Mouse (Mus musculus) CD4-positive, CD25-positive, alpha-beta regulatory T cell, adult 4 months (primary cell): ENCODE data around the gene Itga9. TPM values are rescaled to one million over a fixed set of nuclear protein-coding genes. Genes with fewer than 3 reads are reported as not detected.

Source experiments
- ATAC-seq: one replicate; pipeline ENCODE4 v1.8.0; 2017
- polyA plus RNA-seq, 2 experiments: library from polyadenylated mRNA; unstranded; fragments of 100-300 nt; shearing (Covaris generic); gene quantifications; one replicate each; pipeline ENCODE4 v1.2.1; 2017

Itga9 gene
- polyA plus RNA-seq, 2 experiments from 2014 or later = 0.41 to 1.0 TPM

DNA sequence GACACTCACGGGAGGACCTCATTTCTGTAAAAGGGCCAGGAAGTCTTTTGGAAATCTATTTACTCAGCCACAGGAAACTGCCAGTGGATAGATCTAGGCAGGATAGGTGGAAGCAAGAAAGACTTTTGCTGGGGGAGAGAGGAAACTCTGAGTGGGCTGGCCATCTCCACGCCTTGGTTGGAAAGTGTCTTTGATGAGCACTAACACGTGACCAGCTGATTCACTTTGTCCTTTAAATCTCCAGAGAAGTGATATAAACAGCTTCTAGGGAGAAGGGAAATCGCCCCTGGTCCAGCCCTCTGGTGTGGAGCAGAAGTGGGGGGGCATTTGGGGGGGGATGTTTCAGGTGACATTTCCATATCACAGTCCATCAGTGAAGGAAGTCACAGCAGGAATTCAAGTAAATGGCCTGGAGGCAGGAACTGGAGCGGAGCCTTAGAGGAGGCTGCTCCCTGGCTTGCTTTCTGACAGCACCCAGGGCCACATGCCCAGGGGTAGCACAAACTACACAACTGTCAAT, 124.4 kb downstream of the Itga9 start:
- no peak for ATAC-seq

DNA sequence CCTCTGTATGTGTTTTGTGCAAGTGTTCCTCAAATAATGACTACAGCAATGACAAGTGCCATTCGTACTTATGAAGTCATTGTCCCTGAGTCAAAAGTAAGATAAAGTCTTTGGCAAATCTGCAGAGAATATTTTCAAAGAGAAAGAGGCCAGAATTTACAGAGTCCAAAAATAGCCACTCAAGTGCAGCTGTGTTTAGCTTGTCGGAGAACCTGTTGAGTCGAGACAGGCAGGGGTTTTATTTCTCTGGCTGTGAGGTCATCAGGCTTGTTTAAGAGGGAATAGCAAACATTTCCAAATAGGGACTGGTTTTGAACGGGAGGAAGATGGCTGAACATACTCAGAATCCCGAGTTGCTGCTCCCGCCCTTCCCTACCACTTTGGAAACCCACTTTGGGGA, 125.2 kb downstream of the Itga9 start:
- ATAC-seq = no peak

DNA sequence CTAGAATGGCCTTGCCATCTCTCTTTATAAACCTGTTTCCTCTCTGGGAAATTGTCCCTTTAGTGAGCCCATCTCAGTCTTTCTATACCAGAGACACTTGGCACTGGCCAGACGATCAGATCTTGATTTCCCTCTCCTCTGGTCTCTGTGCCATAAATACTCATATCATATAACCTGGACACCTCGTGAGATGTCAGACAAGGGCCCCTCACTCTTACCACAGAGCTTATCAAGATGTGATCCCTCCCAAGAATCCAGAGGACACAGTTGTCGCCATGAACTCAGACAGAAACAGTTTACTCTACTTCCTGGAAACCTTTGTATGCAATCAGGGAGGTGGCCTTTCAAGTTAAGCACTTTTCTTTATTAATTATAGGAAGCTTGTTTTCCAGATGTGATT, 127.1 kb downstream of the Itga9 start:
- ATAC-seq = no peak

DNA sequence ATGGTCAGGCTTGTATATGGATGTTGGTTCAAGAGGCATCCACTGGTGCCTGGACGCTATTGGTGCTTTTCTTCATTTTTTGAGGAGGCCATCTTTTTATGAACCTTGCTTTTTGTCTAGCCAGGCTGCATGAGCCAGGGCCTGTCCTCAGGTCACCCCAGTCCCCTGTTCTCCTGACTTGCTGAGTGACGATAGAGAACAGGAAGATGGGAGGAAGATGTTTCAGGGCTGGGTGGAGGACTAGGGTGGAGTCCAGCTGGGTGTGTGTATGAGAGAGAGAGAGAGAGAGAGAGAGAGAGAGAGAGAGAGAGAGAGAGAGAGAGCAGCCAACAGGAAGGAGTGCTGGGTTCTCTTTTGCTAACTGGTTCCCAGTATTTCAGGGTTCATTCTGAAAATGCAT, 130.6 kb downstream of the Itga9 start:
- no peak for ATAC-seq

DNA sequence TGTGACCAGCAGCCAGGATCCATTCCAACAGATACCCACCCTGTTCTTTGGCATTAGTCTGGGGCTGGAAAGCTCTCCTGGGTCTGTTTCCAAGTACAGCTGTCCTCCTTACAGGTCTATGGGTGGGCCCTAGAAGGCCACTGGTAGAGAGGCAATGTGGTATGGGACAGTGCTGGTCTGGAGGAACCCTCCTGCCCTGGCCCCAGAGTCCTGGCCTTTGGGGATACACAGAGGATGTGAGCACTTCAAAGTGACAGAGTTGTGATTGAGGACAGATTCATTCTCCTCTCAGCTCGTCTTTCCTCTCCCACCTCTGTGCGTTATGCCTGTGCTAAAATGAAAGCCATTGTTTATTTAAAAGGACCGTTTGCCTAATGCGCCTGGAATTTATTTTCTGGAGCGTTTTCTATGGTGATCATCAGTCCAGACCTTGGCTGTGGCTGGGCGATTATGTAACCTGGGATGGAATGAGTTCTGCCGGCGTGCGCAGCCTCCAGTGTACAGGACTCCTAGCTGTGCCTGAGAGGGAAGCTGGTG, 131.2 kb downstream of the Itga9 start:
- ATAC-seq = no peak

- ATAC-seq = no peak
These were observed 131.8 kb downstream of the Itga9 start for GRCm38 (mm10) chr9:118738311-118738710.

- no peak for ATAC-seq
These were observed 132.6 kb downstream of the Itga9 start for GRCm38 (mm10) chr9:118739071-118739470.

GRCm38 (mm10) chr9:118739659-118740058, 133.2 kb downstream of the Itga9 start:
- ATAC-seq = no peak

GRCm38 (mm10) chr9:118741268-118741667, 134.8 kb downstream of the Itga9 start:
- ATAC-seq = no peak

DNA sequence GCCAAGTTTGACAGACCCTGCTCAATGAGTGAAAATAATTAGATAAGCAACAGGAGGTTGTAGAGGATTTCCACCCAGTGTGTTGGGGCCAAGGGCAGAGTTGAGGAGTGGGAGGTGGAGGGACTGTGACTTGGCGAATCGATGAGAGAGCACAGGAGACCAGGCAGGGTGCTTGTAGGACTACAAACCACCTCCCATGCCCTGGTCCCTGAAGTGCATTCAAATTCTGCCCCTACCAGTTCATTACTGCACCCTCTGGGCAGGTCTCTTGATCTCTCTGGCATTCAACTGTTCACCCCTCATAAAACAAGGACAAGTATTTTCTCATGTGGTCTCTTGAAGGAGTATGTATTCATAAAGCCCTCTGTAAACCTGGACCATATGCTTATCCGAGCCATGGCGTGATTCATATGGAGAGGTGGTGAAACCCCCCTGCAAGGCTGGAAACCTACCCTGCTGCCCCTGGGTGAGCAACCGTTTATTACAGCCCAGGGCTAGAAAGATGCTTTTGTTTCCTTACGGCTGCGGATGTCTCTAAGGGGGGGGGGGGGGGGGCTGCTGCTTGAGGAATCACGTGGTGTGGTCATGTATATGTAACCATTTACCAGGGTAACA, 143.0 kb downstream of the Itga9 start:
- no peak for ATAC-seq

DNA sequence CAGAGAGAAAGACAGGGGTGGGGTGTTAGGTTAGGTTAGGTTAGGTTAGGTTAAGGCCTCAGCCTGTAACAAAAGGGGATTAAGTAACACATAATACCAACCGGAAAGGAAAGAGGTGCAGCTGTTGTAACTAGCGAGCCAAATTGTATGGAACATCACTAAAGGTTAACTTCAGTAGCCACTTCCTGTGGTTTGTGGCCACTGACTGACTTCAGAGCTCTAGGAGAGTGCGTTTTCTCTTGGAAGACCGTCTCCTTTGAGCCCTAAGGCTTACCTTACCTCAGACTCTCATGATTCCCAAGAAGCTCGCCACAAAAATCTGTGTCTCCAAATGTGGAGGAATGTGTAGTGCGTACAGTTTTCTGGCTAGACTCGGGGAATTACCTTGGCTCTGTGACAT, 144.3 kb downstream of the Itga9 start:
- peak; percentile 89 for ATAC-seq

DNA sequence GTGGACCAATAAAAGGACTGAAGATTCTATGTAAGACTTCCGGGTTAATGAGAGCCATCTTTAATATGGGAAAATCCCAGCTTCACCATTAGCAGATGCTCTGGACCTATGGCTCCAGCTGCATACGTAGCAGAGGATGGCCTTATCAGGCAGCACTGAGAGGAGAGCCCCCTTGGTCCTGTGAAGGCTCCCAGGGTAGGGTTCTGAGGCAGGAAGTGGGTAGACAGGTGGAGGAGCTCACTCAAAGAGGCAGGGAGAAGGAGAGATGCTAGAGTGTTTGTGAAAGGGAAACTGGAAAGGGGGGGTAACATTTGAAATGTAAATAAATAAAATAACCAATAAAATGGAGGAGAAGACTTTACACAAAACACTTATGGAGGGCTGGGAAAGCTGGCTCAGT, 145.9 kb downstream of the Itga9 start:
- ATAC-seq = peak; percentile 53

DNA sequence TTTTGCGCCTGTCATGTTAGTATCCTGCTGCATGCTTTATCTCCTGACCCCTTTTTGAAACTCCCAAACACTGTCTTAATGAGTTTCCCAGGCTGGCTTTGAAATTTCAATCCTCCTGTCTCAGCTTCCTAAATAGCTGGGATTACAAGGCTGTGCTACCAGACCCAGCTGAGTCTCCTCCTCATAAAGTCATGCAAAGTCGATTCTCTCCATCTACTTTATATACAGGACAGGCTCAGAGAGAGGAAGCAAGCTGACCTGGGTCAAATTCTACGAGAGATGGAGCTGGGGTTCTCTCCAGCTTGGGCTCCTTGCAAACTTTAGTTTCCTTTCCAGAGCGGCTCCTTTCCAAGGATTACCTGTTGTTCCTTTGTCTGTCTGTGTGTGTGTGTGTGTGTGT, 153.0 kb downstream of the Itga9 start:
- ATAC-seq = no peak

DNA sequence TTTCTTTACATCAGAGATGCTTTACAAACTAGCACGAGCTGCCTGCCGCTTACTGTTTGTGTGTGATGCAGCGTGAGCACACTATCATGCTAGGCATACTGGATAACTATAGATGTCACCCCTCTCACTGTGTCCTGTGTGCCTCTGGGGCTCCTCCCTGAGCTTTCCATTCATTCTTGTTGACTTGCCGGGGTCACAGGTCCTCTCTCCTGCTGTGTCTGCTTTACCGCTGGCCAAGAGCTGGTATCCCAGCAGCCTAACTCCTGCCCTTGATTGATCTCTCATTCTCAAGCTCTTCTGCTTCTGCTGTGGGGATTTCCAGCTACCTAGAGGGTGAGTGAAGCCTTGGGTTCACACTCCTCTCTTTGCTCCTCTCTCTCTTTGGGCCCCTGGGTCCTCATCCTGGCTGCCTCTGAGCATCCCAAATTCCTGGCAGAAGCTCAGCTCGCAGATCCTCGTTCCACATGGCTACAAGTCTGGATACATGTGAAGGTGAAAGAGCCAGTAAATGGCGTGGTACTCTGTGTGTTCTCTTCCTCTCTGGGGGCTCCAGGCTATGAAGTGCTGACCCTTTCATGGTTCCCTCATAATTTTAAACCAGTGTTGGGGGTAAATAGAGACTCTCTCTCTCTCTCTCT, 155.6 kb downstream of the Itga9 start:
- ATAC-seq = no peak

DNA sequence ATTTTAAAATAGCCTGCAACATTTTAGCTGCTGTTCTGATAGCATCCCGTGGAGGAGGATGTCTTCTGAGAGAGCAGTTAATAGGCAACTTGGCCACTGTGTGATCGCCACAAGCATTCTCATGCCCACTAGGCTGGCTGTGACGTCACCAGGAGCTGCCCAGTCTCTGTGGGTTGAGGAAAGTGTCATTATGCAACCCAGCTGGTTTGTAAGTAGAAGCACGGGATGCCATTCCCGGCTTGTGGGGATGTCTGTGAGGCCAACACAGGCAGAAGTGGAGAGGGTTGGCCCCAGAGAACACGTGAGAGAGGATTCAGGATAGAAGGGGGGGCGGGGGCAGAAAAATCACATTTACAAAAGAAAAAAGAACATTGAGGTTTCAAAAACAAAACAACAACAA, 156.3 kb downstream of the Itga9 start:
- no peak for ATAC-seq

DNA sequence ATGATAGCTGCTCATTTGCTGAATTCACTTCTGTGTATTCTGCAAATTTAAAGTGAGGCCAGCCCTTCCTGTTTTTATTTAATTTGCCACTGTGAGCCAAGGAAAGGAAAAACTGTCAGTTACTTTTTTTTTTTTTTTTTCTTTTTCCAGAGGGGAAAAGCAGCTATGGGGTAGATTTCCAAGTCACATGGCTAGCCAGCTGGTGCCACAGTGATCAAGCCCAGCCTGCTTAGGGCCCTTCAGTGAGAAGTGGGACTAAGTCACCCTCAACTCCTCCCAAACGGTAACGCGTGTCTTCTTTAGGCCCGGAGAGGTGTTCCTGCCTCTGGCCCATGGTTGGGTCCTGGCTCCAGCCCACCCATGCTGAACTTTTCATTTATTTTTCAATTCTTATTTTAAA, 156.7 kb downstream of the Itga9 start:
- no peak for ATAC-seq

DNA sequence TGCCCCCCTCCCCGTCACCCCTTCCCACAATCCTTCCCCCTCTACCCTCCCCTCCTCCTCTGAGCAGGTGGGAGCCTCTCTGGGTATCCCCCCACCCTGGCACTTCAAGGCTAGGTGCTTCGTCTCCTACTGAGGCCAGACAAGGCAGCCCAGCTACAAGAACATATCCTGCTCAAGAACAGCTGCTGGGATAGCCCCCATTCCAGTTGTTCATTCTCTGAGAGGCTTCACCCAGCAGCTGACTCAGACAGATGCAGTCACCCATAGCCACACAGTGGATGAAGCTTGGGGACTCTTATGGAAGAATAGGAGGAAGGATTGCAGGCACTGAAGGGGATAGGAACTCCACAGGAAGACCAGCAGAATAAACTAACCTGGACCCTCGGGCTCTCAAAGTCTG, 157.2 kb downstream of the Itga9 start:
- no peak for ATAC-seq

- no peak for ATAC-seq
These were observed 158.6 kb downstream of the Itga9 start for GRCm38 (mm10) chr9:118765059-118765458.

- no peak for ATAC-seq
These were observed 160.5 kb downstream of the Itga9 start for GRCm38 (mm10) chr9:118767008-118767407.

- no peak for ATAC-seq
These were observed 162.1 kb downstream of the Itga9 start for GRCm38 (mm10) chr9:118768596-118768995.

DNA sequence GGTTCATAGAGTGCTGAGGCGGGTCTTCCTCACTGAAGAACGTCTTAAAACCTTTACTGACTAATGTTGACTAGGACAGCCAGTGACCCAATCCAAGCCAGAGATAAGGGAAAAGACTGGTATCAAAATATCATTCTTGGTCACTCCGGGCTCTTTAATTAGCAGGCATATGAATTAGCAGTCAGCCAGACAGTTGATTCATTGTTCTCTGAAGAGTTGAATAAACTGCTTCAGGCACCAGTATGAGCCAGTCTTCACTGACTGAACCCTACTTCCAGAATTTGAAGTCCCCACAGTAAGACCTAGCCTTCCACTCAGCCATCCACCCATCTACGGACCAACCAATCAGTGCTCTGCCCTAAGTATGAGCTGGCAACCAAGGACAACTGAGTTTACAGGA, 163.9 kb downstream of the Itga9 start:
- ATAC-seq = no peak

GRCm38 (mm10) chr9:118774676-118775075, 168.2 kb downstream of the Itga9 start:
- no peak for ATAC-seq

- ATAC-seq = no peak
These were observed 170.5 kb downstream of the Itga9 start for GRCm38 (mm10) chr9:118776880-118777438.

- no peak for ATAC-seq
These were observed 172.1 kb downstream of the Itga9 start for GRCm38 (mm10) chr9:118778596-118778995.
